Mouse (Mus musculus) G1E (cell line): ENCODE measurements around the gene Tex14. TPM values are rescaled to one million over a fixed set of nuclear protein-coding genes. Genes with fewer than 3 reads are reported as not detected.

Source experiments
- ATAC-seq: 2 replicates; pipeline ENCODE4 v1.8.0; 2016; ENCODE audit warnings: mild to moderate bottlenecking; ENCODE audit not compliant: insufficient number of reproducible peaks, poor library complexity, low FRiP score, severe bottlenecking; ENCODE audit errors: extremely low read depth
- DNase-seq: peaks from one replicate; pipeline ENCODE4 v3.0.0; 2012; ENCODE audit warnings: low spot score
- H3K27me3 ChIP-seq: 2 replicates; pipeline ENCODE4 v1.6.1; 2012; ENCODE audit warnings: mild to moderate bottlenecking, low read length, inconsistent platforms; ENCODE audit not compliant: insufficient read depth
- H3K36me3 ChIP-seq: replicated peaks from 2 replicates; pipeline ENCODE3; 2012; ENCODE audit warnings: mild to moderate bottlenecking, inconsistent platforms
- H3K4me1 ChIP-seq: 2 replicates; pipeline ENCODE4 v1.6.1; 2012; ENCODE audit warnings: low read depth, low read length, inconsistent platforms, mixed read lengths; ENCODE audit not compliant: insufficient read depth
- H3K4me3 ChIP-seq: 2 replicates; pipeline ENCODE4 v1.5.1; 2012; ENCODE audit warnings: low read depth, mild to moderate bottlenecking, inconsistent platforms, low read length, moderate library complexity, mixed read lengths
- H3K9me3 ChIP-seq: replicated peaks from 2 replicates; pipeline ENCODE4 v1.6.1; 2012; ENCODE audit warnings: inconsistent platforms
- CTCF ChIP-seq: IDR thresholded peaks from 2 replicates; pipeline ENCODE4 v1.5.1; 2012; ENCODE audit warnings: low read depth, low read length, inconsistent platforms, mixed read lengths
- GATA1 ChIP-seq: IDR thresholded peaks from 2 replicates; pipeline ENCODE4 v1.6.1; 2012; ENCODE audit warnings: borderline replicate concordance, low read length, inconsistent platforms, mixed read lengths
- GATA2 ChIP-seq: IDR thresholded peaks from 2 replicates; pipeline ENCODE4 v1.6.1; 2012; ENCODE audit warnings: low read depth, low read length, inconsistent platforms, borderline replicate concordance
- POLR2AphosphoS5 ChIP-seq: IDR thresholded peaks from 2 replicates; pipeline ENCODE4 v1.6.1; 2012; ENCODE audit warnings: low read depth, low read length, inconsistent platforms; ENCODE audit not compliant: insufficient replicate concordance
- TAL1 ChIP-seq: conservative IDR thresholded peaks from 2 replicates; pipeline ENCODE4 v1.6.1; 2012; ENCODE audit warnings: low read depth, low read length, inconsistent platforms, mixed read lengths
- polyA plus RNA-seq: library from polyadenylated mRNA; stranded (reverse); fragments of >175 nt; gene quantifications from 2 replicates; pipeline ENCODE4 v1.2.3, GENCODE M21; 2012
- total RNA-seq, 2 experiments: library from RNA; stranded (forward) in 1 of 2; stranded (reverse) in 1 of 2; fragments of 200-1000 nt in 1 of 2; fragments of >200 nt in 1 of 2; fragmentation: Nextera tagmentation in 1 of 2; gene quantifications; 2 replicates each; pipeline ENCODE4 v1.2.3; 2014 to 2017

The Tex14 gene
- total and polyA plus RNA-seq, 3 experiments: 0.16 TPM; not detected in 2

GRCm38 (mm10) chr11:87580543-87581085 lies 175.7 kb downstream of the Tex14 start:
- Histone ChIP-seq H3K9me3 (no peaks in the 10 kb centered on the region), H3K4me1 (peaks cover 45% of the 10 kb centered on the region), H3K36me3 (no peaks in the 10 kb centered on the region), H3K27me3 (peaks cover 34% of the 10 kb centered on the region), H3K4me3 (no peak overlapping the region)
- ATAC-seq (no peak), DNase-seq (no peak)
- TF ChIP-seq GATA2 (no peak), CTCF (no peak), GATA1 (no peak), POLR2AphosphoS5 (no peak), TAL1 (no peak)

GRCm38 (mm10) chr11:87581161-87581865 lies 176.4 kb downstream of the Tex14 start:
- no peak for TF ChIP-seq GATA2
- TF ChIP-seq POLR2AphosphoS5: no peak
- no peak for TF ChIP-seq TAL1
- TF ChIP-seq CTCF: no peak
- no peak for TF ChIP-seq GATA1
- ATAC-seq: no peak
- H3K27me3 ChIP-seq: peaks cover 30% of the 10 kb centered on the region
- no peak for DNase-seq
- peaks cover 45% of the 10 kb centered on the region for H3K4me1 ChIP-seq
- H3K9me3 ChIP-seq: no peaks in the 10 kb centered on the region
- H3K36me3 ChIP-seq: no peaks in the 10 kb centered on the region
- H3K4me3 ChIP-seq: no peak overlapping the region

- Histone ChIP-seq H3K27me3 (peaks cover 27% of the 10 kb centered on the region), H3K36me3 (no peaks in the 10 kb centered on the region), H3K4me1 (peaks cover 42% of the 10 kb centered on the region), H3K9me3 (no peaks in the 10 kb centered on the region), H3K4me3 (no peak overlapping the region)
- ATAC-seq (no peak), DNase-seq (no peak)
- TF ChIP-seq CTCF (no peak), GATA1 (no peak), POLR2AphosphoS5 (no peak), GATA2 (no peak), TAL1 (no peak)
Measured at GRCm38 (mm10) chr11:87581933-87582710, 177.3 kb downstream of the Tex14 start.

GRCm38 (mm10) chr11:87583291-87584034 lies 178.6 kb downstream of the Tex14 start:
- H3K4me1 ChIP-seq: peaks cover 30% of the 10 kb centered on the region
- no peak for TF ChIP-seq GATA2
- no peak for TF ChIP-seq CTCF
- no peak for TF ChIP-seq POLR2AphosphoS5
- TF ChIP-seq GATA1: no peak
- TF ChIP-seq TAL1: no peak
- H3K36me3 ChIP-seq: peaks cover under 1% of the 10 kb centered on the region
- peaks cover 21% of the 10 kb centered on the region for H3K27me3 ChIP-seq
- no peak for ATAC-seq
- DNase-seq: no peak
- no peak overlapping the region for H3K4me3 ChIP-seq
- H3K9me3 ChIP-seq: no peaks in the 10 kb centered on the region

- Histone ChIP-seq H3K27me3 (peaks cover 21% of the 10 kb centered on the region), H3K4me3 (no peak overlapping the region), H3K4me1 (peaks cover 23% of the 10 kb centered on the region), H3K9me3 (no peaks in the 10 kb centered on the region), H3K36me3 (peaks cover 14% of the 10 kb centered on the region)
- DNase-seq (no peak), ATAC-seq (no peak)
- TF ChIP-seq POLR2AphosphoS5 (no peak), GATA1 (no peak), CTCF (no peak), TAL1 (no peak), GATA2 (no peak)
Measured at GRCm38 (mm10) chr11:87584711-87585505, 180.0 kb downstream of the Tex14 start.
